Mouse (Mus musculus) forebrain, embryonic 14.5 days (tissue): Measurements from ENCODE around the gene Olfr465-ps1. TPM values are rescaled to one million over a fixed set of nuclear protein-coding genes. Genes with fewer than 3 reads are reported as not detected.

Source experiments
- ATAC-seq: fragments of 200-750 bp; cut with Nextera tagmentation; 2 replicates; pipeline ENCODE4 v1.8.0; 2017; ENCODE audit warnings: mild to moderate bottlenecking, moderate library complexity
- DNase-seq: peaks from one replicate; pipeline ENCODE4 v3.0.0-alpha.2; 2015; ENCODE audit warnings: low spot score
- H3K27ac ChIP-seq: fragments of 300-500 bp; sonication (generic); 2 replicates; pipeline ENCODE4 v1.5.1; 2014; ENCODE audit warnings: low read depth, mild to moderate bottlenecking, control low read depth, low read length, moderate library complexity
- H3K27me3 ChIP-seq: fragments of 300-500 bp; sonication (generic); replicated peaks from 2 replicates; pipeline ENCODE4 v1.6.1; 2014; ENCODE audit warnings: low read length, control low read depth, mixed read lengths; ENCODE audit not compliant: control insufficient read depth, insufficient read depth
- H3K36me3 ChIP-seq: fragments of 300-500 bp; sonication (generic); 2 replicates; pipeline ENCODE4 v1.6.1; 2014; ENCODE audit warnings: low read length, control low read depth; ENCODE audit not compliant: control insufficient read depth, insufficient read depth
- H3K4me1 ChIP-seq: fragments of 300-500 bp; sonication (generic); 2 replicates; pipeline ENCODE4 v1.6.1; 2014; ENCODE audit warnings: antibody characterized with exemption, low read length, control low read depth; ENCODE audit not compliant: control insufficient read depth, insufficient read depth
- H3K4me2 ChIP-seq: fragments of 300-500 bp; sonication (generic); 2 replicates; pipeline ENCODE4 v1.6.1; 2014; ENCODE audit warnings: mild to moderate bottlenecking, control low read depth, low read length
- H3K4me3 ChIP-seq: fragments of 300-500 bp; sonication (generic); 2 replicates; pipeline ENCODE4 v1.5.1; 2014; ENCODE audit warnings: low read depth, low read length, control low read depth
- H3K9ac ChIP-seq: fragments of 300-500 bp; sonication (generic); 2 replicates; pipeline ENCODE4 v1.6.1; 2014; ENCODE audit warnings: mild to moderate bottlenecking, low read length, control low read depth, moderate library complexity
- H3K9me3 ChIP-seq: fragments of 300-500 bp; sonication (generic); replicated peaks from 2 replicates; pipeline ENCODE4 v1.6.1; 2016; ENCODE audit warnings: low read length, control low read depth, mixed read lengths; ENCODE audit not compliant: control insufficient read depth
- WGBS: fragments of 180-500 bp; shearing (Covaris S2); extraction: QIAGEN DNeasy Blood & Tissue Kit; methylation state at CpG from one replicate; pipeline ENCODE4 v1.1.7; 2014; 5-methylcytosine and 5-hydroxymethylcytosine counted together
- polyA plus RNA-seq: library from polyadenylated mRNA; unstranded; fragments of >200 nt; fragmentation: Nextera tagmentation; extraction: Ambion mirVana; gene quantifications from 2 replicates; pipeline ENCODE4 v1.2.1, GENCODE M21; 2014

The Olfr465-ps1 gene
- polyA plus RNA-seq, result not detected in 2 replicates

GRCm38 (mm10) chr13:65137789-65138188 is at the start of gene Olfr465-ps1:
Gene Olfr465-ps1, plus strand, starts transcription at chr13:65138089.
- H3K9ac ChIP-seq, result no peak within 1 kb of the TSS
- H3K27ac ChIP-seq, result no peak within 1 kb of the TSS
- no peak within 1 kb of the TSS for H3K4me2 ChIP-seq
- WGBS, result 83% methylated on average over 4 of the region's 4 CpGs
- no peak for DNase-seq
- no peaks in the 10 kb centered on the region for H3K9me3 ChIP-seq
- no peak for ATAC-seq
- H3K4me1 ChIP-seq, result no peaks in the 10 kb centered on the region
- H3K36me3 ChIP-seq, result no peaks in the 10 kb centered on the region
- no peaks in the 10 kb centered on the region for H3K27me3 ChIP-seq
- H3K4me3 ChIP-seq, result no peak within 1 kb of the TSS

DNA sequence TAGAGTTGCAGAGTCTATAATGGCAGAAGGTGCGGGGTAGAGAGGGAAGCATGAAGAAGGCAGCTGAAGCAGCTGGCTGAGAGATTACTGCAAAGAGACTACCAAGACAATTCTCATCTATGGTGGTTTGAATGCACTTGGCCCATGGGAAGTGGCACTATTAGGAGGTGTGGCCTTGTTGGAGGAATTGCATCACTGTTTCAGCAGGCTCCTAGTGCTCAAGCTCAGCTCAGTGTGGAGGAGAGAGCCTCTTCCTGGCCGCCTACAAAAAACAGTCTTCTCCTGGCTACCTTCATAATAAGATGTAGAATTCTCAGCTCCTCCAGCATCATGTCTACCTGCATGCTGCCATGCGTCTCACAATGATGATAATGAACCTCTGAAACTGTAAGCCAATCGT is 42.0 kb upstream of the Olfr465-ps1 start:
- H3K36me3 ChIP-seq, result peaks cover 13% of the 10 kb centered on the region; the same call in 1 of the 2 replicates
- H3K9ac ChIP-seq, result no peak overlapping the region
- no peak for DNase-seq
- 0 out of 2 replicates have a peak, but pooled peaks cover 4% of the 10 kb centered on the region for H3K9me3 ChIP-seq
- H3K27me3 ChIP-seq, result no peaks in the 10 kb centered on the region
- ATAC-seq, result no peak
- no peaks in the 10 kb centered on the region for H3K4me1 ChIP-seq
- no peak overlapping the region for H3K4me3 ChIP-seq
- WGBS, result 93% methylated on average over 4 of the region's 4 CpGs
- no peak overlapping the region for H3K27ac ChIP-seq
- H3K4me2 ChIP-seq, result no peak overlapping the region

- Histone ChIP-seq H3K27me3 (no peaks in the 10 kb centered on the region), H3K4me1 (no peaks in the 10 kb centered on the region), H3K9ac (no peak overlapping the region), H3K4me3 (no peak overlapping the region), H3K9me3 (peaks cover 12% of the 10 kb centered on the region), H3K4me2 (no peak overlapping the region), H3K36me3 (peaks cover 13% of the 10 kb centered on the region; the same call in 1 of the 2 replicates), H3K27ac (no peak overlapping the region)
- no peak for DNase-seq
- ATAC-seq, result no peak
These were observed 40.9 kb upstream of the Olfr465-ps1 start for GRCm38 (mm10) chr13:65097018-65097417.

DNA sequence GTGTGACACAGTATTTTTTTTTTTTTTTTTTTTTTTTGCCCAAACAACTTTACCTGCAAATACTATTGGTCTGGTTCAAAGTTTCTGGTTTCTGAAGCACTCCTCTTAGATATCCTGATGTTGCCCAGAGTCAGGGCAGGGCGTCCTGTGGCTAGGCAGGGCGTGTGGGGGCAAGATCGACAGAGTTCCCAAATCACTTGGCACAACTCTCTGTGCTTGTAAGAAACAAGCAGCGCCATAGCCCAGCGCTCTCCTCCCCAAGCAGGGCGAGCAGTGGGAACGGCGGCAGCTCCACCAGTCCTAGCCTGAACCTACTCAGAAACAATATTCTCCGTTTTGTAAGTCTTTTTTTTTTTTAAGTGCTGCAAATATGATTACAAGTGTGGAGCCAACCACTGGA is 37.2 kb upstream of the Olfr465-ps1 start:
- 95% methylated on average over 9 of the region's 9 CpGs for WGBS
- Histone ChIP-seq H3K9ac (no peak overlapping the region), H3K4me3 (no peak overlapping the region)

GRCm38 (mm10) chr13:65101232-65101631 is 36.7 kb upstream of the Olfr465-ps1 start:
- H3K4me3 ChIP-seq, result no peak overlapping the region
- H3K9me3 ChIP-seq, result peaks cover 31% of the 10 kb centered on the region
- ATAC-seq (no peak), DNase-seq (no peak)
- H3K27me3 ChIP-seq, result no peaks in the 10 kb centered on the region
- H3K9ac ChIP-seq, result no peak overlapping the region
- H3K36me3 ChIP-seq, result no peaks in the 10 kb centered on the region
- whole genome bisulfite sequencing, result 93% methylated on average over 3 of the region's 3 CpGs
- no peak overlapping the region for H3K27ac ChIP-seq
- no peak overlapping the region for H3K4me2 ChIP-seq
- H3K4me1 ChIP-seq, result no peaks in the 10 kb centered on the region

More for the DNA sequence above, 37.2 kb upstream of the Olfr465-ps1 start:
- Histone ChIP-seq H3K27me3 (no peaks in the 10 kb centered on the region), H3K36me3 (no peaks in the 10 kb centered on the region), H3K9me3 (peaks cover 29% of the 10 kb centered on the region), H3K4me2 (no peak overlapping the region), H3K27ac (no peak overlapping the region), H3K4me1 (no peaks in the 10 kb centered on the region)
- DNase-seq, result no peak
- ATAC-seq, result no peak

DNA sequence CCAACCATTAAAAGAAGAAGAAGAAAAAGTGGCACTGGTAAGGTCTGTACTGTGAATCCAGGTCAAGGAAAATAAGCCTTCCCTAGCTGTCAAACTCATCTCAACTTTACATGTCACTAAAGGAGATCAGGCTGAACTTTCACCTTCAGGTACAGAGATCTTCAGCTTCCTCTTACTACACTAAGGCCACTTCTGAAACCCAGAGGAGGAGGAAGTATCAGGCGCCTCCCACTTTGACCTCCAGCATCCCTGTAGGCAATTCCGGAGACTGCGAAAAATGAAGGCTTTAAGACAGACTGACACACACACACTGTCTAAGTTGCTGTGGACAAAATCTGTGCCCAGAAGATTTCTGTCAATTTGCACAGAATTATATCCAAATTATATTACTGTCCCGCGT is 25.9 kb upstream of the Olfr465-ps1 start:
- under 1% methylated on average over 5 of the region's 5 CpGs for WGBS
- H3K27me3 ChIP-seq, result no peaks in the 10 kb centered on the region
- peak overlapping the region; percentile 79 for H3K4me2 ChIP-seq
- no peaks in the 10 kb centered on the region for H3K36me3 ChIP-seq
- ATAC-seq (no peak), DNase-seq (peak; percentile 6)
- H3K9ac ChIP-seq, result peak overlapping the region; percentile 92
- H3K4me1 ChIP-seq, result peaks cover 3% of the 10 kb centered on the region; the same call in 1 of the 2 replicates
- peak overlapping the region; percentile 74; the same call in 1 of the 2 replicates for H3K27ac ChIP-seq
- peak overlapping the region; percentile 77 for H3K4me3 ChIP-seq
- H3K9me3 ChIP-seq, result 0 out of 2 replicates have a peak, but pooled peaks cover 4% of the 10 kb centered on the region

- 0 out of 2 replicates have a peak, but pooled peaks cover 4% of the 10 kb centered on the region for H3K9me3 ChIP-seq
- peak within 1 kb of the TSS; percentile 92 for H3K9ac ChIP-seq
- H3K36me3 ChIP-seq, result no peaks in the 10 kb centered on the region
- H3K4me3 ChIP-seq, result peak within 1 kb of the TSS; percentile 77
- DNase-seq (peak; percentile 98), ATAC-seq (peak; percentile 99)
- H3K4me1 ChIP-seq, result peaks cover 3% of the 10 kb centered on the region; the same call in 1 of the 2 replicates
- peak within 1 kb of the TSS; percentile 74 for H3K27ac ChIP-seq
- under 1% methylated on average over 60 of the region's 60 CpGs for WGBS
- H3K27me3 ChIP-seq, result no peaks in the 10 kb centered on the region
- H3K4me2 ChIP-seq, result peak within 1 kb of the TSS; percentile 79
These were observed 25.3 kb upstream of the Olfr465-ps1 start, which contains the start of gene Mfsd14b for GRCm38 (mm10) chr13:65112459-65113110. Gene Mfsd14b, minus strand, starts transcription at chr13:65112975.

DNA sequence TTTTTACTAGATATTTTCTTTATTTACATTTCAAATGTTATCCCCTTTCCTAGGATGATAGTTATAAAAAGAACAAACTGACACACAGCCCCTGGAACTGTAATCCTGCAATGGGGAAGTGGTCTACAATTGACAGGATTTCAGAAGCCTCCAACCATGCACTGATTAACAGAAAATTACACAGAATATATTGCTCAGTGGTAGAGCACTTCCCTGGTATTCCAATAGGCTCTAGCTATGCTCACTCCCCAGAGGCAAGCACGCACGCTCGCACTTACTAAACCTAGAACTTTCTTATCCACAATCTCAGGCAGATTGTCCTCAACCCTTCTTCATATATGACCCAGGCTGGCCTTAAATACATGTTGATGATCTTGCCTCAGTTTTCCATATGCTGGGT is 24.6 kb upstream of the Olfr465-ps1 start:
- Histone ChIP-seq H3K36me3 (no peaks in the 10 kb centered on the region), H3K27me3 (no peaks in the 10 kb centered on the region), H3K4me3 (peak overlapping the region; percentile 77), H3K27ac (peak overlapping the region; percentile 74), H3K4me2 (peak overlapping the region; percentile 79), H3K4me1 (peaks cover 3% of the 10 kb centered on the region; the same call in 1 of the 2 replicates), H3K9me3 (0 out of 2 replicates have a peak, but pooled peaks cover 4% of the 10 kb centered on the region), H3K9ac (peak overlapping the region; percentile 92)
- peak; percentile 22 for DNase-seq
- 54% methylated on average over 3 of the region's 3 CpGs for WGBS
- ATAC-seq, result peak; percentile 44

DNA sequence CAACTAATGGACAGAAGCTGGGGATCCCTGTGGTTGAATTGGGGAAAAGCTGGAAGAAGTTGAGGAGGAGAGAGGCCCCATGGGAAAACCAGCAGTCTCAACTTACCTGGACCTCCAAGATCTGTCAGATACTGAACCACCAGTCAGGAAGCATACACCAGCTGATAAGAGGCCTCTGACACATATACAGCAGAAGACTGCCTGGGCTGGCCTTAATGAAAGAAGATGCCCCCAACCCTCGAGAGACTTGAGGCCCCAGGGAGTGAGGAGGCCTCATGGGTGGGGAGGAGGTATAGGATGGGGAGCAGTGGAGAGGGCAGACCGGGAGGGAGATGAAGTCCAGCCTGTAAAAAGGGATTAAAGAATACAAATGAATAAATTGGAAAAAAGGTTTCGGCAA is 16.9 kb upstream of the Olfr465-ps1 start:
- H3K27me3 ChIP-seq, result no peaks in the 10 kb centered on the region
- no peak for DNase-seq
- ATAC-seq, result no peak
- no peak overlapping the region for H3K4me3 ChIP-seq
- no peak overlapping the region for H3K27ac ChIP-seq
- no peak overlapping the region for H3K4me2 ChIP-seq
- no peaks in the 10 kb centered on the region for H3K4me1 ChIP-seq
- no peaks in the 10 kb centered on the region for H3K36me3 ChIP-seq
- WGBS, result 68% methylated on average over 3 of the region's 3 CpGs
- H3K9me3 ChIP-seq, result no peaks in the 10 kb centered on the region
- H3K9ac ChIP-seq, result no peak overlapping the region
